Mouse (Mus musculus): ENCODE results near the gene H2-Ke6. TPM values are rescaled to one million over a fixed set of nuclear protein-coding genes. Genes with fewer than 3 reads are reported as not detected.
"Not testable (repeated sequence)": the region's sequence is repeated elsewhere in the genome, so short reads cannot be mapped to it uniquely, and the experiment has no call there.

H2-Ke6 gene
- polyA plus RNA-seq, 1 experiment = 112 TPM

DNA sequence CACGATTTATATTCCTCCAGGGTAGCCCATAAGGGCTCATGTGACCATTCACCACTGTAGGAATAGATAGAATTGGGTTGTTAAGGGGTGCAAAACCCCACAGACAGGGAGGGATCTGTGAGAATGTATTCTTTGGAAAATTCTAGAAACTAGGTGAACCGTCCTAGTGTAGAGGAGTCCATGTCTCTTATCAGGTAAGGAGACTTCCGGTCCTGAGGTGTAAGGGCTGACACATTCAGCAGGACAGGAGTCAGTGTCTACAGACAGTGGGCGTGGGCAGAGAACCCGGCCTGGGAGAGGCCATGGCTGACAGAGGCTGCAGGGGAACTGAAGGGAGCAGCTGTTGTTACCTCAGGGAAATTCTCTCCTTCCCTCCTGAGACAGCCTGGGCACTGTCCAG is 29.2 kb downstream of the H2-Ke6 start:
- DNase-seq (ENCODE audit: low spot score) = not testable (repeated sequence)

DNA sequence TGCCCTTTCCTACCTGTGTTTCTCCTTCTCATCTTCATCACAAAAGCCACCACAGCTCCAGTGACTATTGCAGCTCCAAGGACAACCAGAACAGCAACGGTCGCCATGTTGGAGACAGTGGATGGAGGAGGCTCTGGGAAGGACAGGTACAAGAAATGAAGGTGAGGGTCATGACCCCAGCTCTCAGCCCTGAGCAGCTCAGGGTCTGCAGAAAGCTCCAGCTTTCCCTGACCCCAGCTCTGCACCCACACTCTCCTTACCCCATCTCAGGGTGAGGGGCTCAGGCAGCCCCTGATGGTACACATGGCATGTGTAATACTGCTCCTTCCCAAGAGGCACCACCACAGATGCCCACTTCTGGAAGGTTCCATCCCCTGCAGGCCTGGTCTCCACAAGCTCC is 30.8 kb downstream of the H2-Ke6 start:
- DNase-seq (ENCODE audit: low spot score) = not testable (repeated sequence)

DNA sequence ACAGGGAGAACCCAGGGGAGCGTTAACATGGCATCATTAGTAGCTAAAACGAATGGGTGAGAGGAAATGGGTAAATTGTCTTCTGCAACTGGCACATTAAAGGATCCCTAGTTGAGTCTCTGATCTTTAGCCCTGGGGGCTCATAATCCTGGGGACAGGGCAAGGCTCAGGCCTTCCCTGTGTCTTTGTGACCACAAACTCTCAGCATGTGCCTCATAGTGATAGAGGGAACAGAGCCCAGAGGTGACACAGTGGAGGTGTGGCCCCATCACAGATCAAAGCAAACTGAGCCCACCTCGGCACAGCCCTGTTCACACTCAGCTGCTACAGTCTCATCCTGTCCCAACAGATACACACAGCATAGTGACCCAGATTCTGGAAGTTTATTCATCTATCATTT is 32.2 kb downstream of the H2-Ke6 start:
- DNase-seq (ENCODE audit: low spot score) = no peak

DNA sequence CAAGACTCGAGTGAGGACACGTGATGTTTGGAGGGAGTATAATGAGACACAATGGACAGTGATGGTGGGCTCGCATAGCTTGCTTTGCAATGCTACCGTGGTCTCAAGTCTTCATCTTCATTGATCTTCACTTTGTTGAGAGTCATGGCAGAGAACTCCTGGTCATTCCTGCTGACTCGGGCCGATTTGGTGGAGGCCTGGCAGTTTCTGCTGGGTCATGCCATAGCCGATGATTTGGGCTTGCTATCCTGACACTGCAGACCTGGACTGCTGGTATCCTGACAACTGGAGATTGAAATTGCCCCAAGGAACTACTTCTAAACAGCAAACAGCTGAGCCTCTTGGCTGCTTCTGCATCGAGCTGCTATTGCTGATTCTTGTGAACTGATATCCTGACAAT is 32.9 kb downstream of the H2-Ke6 start:
- DNase-seq (ENCODE audit: low spot score) = no peak

DNA sequence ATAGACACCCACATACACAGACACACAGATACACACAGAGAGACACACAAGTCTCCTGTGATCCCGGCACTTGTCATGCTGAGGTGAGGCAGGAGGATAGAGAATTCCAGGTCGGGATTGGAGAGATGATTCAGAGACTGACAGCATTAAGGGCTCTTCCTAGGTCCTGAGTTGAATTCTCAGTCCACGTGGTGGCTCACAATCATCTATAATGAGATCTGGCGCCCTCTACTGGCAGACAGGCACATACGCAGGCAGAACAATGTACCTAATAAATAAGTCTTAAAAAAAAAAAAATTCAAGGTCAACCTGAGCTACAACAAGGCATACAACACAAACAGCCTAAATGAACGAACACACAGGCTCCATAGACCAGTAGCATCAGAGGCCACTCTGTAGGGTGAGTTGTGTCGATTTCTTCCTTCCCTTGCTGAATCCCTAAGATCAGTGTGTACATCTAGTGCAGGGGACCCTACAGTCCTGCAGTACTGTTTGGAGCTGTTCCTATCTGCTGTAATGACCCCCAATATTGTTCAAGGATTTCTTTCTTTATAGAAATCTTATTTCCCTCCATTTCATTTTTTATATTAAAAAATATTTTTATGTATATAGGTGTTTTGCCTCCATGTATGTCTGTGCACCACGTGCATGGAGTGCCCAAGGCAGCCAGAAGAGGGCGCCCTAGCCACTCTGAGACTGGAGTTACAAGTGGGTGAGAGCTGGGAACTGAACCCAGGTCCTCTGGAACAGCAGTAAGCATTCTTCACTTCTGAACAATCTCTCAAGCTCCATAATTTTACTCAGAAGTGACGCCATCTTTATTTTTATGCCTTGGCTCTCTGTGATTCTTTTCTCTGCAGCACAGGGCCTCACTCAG is 35.8 kb downstream of the H2-Ke6 start:
- no peak for DNase-seq (ENCODE audit: low spot score)

DNA sequence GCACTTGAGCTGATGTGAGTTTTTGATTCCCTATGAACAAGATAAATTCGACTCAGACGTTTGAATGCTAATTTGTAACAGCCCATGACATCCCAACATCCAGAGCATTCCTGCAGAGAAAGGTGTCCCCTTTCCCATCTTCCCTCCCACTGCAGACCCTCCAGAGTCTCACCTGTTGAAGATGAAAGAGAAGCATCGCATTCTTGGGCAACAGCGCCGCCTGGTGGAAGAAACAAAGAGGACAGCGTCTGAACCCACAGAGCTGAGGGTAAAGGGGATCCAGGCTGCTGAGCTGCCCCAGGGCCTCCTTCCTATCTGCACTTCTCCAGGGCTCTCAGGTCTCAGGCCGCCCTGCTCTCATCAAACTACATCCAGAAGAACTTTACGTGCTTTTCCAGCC is 45.7 kb downstream of the H2-Ke6 start:
- not testable (repeated sequence) for DNase-seq (ENCODE audit: low spot score)

DNA sequence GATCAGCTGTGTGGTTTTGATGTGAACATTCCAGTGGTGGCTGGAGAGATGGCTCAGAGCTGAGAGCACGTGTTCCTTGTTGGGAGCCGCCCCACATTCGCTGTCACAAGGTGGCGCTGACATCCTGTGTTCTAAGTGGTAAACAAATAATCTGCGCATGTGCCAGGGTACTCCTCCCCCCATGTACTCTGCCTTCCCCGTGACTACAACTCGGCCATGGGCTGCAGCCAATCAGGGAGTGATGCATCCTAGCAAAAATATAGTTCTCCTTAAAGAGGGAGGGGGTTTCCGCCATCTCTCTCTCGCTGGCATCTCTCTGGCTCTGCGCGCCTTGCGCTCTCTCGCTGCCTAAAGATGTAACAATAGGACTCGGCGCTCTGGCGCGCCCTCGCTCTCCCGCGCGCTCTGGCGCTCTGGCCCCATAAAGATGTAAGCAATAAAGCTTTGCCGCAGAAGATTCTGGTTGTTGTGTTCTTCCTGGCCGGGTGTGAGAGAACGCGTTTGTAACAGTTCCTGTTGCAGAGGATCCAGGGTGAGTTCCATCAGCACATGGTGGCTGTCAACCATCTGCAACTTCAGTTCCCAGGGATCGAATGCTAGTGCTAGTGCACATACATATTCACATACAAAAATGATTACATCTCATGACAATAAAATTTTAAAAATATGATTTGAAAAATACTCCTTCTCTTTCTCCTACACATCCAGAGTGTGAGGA is 46.5 kb downstream of the H2-Ke6 start:
- not testable (repeated sequence) for DNase-seq (ENCODE audit: low spot score)

DNA sequence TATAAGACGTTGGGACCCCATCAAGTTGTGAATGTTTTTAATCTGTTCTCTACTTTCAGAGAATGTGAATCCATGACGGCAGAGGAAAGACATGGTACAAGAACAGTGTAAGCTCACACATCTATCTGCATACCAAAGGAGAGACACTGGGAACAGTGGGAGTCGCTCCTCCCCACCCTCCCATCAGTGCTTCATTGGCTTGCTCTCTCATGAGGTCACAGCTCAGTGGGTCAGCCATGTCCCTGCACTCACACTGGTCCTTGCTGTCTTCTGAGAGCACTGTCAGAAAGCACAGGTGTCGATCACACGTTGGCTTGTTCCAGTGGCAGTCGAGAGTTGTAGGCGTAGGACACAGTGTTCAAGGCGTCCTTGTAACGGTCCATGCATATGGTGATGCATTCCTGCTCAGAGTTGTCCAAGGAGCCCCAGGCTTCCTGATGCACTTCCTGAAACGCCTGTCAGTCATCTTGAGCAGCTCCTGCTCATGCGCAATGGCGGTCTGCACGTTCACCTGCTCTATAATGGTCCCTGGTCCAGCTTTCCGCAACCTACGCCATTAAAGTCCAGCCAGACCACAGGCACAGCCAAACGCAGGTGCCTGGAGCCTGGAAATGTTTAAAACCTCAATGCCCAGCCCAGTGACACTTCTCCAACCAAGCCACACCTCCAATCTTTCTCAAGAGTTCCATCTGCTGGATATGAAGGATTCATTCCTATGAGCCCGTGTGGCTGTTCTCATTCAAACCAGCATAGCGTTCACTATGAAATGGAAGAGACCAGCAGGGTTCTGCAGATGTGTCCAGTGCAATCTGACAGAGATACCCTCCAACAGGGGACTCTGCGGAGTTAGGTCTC is 47.5 kb downstream of the H2-Ke6 start:
- no peak for DNase-seq (ENCODE audit: low spot score)

DNA sequence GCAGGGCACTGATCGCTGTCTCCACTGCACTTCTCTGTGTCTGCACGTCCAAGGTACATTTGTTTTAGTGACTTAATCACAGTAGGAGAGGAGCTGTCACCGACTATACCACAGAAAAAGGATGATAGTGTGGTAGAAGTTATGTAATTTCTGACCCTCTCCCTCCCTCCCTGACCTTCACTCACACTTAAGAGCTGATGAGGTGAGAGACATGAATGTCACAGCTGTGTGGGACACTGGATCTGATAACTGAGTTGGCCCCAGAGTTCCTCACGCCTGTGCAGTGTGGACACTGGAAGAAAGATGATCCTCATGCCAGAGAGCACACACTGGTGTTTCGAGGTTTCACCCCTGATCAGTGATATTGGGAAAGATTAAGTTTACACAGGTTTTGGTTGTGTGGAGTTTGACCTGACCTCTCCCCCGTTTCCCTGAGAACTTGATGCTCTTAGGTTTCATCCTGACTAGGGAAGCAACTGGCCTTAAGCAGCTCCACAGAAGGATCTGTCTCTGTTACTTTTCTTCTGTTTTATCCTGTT is 48.3 kb downstream of the H2-Ke6 start:
- DNase-seq (ENCODE audit: low spot score) = no peak

DNA sequence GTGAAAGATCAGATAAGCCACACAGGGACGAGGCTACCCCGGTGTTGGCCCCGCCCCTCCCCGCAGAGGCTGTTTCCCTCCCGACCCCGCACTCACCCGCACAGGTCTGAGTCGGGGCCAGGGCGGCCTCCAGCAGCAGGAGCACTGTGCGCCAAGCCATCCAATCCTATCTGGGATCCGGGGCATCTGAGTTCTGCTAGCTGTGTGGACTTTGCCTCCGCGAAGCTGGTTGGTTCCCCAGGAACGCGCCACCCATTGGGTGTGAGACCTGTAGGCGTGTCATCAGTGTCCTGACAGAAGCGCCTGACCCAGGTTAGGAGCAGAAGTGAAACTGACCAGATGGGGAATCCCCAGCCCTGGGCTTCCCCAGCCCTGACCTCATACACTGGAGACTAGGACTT is 49.2 kb downstream of the H2-Ke6 start:
- no peak for DNase-seq (ENCODE audit: low spot score)

DNA sequence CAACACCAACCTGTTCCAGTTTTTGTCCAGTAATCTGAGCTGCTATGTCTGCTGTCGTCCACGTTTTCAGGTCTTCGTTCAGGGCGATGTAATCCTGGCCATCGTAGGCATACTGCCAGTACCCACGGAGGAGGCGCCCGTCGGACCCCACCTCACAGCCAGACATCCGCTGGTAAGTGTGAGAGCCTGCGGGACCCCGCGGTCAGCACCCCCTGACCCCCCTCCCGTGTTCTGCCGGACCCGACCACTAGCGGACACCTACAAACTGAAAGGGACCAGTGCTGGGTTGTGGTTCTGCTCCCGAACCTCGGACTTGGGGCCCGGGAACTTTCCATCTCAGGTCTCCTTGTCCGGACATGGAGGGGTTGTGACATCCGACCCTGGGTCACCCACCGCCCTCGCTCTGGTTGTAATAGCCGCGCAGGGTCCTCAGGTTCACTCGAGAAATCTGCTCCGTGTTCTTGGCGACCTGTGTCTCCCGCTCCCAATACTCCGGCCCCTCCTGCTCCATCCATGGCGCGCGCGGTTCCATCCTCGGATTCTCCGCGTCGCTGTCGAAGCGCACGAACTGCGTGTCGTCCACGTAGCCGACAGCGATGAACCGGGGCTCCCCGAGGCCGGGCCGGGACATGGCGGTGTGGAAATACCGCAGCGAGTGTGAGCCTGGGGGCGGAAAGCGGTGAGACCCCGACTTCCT is 49.9 kb downstream of the H2-Ke6 start:
- no peak for DNase-seq (ENCODE audit: low spot score)

Other genes starting within 250 kb of the H2-Ke6 start
- 7.7 and 11.3 TPM in 2 replicates for gene Angptl4, start 246.2 kb downstream of the H2-Ke6 start, polyA plus RNA-seq (2012; rRNA removed)
- 65.6 and 79.0 TPM in 2 replicates for gene Kank3, start 217.5 kb downstream of the H2-Ke6 start, polyA plus RNA-seq (2012; rRNA removed)
- 1,557 and 1,878 TPM in 2 replicates for gene Rps28, start 203.5 kb downstream of the H2-Ke6 start, polyA plus RNA-seq (2012; rRNA removed)
- gene Ndufa7, start 203.5 kb downstream of the H2-Ke6 start, polyA plus RNA-seq (2012; rRNA removed) = 307 and 382 TPM in 2 replicates
- gene Cd320, start 185.0 kb downstream of the H2-Ke6 start, polyA plus RNA-seq (2012; rRNA removed) = 21.4 and 21.5 TPM in 2 replicates
- gene Gm7029, start 154.2 kb downstream of the H2-Ke6 start, polyA plus RNA-seq (2012; rRNA removed) = not detected in 2 replicates
- gene Kifc1, start 137.4 kb downstream of the H2-Ke6 start, polyA plus RNA-seq (2012; rRNA removed) = 2.2 and 3.3 TPM in 2 replicates
- gene Platr17, start 122.9 kb downstream of the H2-Ke6 start, polyA plus RNA-seq (2012; rRNA removed) = 0.14 and 0.15 TPM in 2 replicates
- 28.1 and 31.0 TPM in 2 replicates for gene Daxx, start 118.6 kb downstream of the H2-Ke6 start, polyA plus RNA-seq (2012; rRNA removed)
- gene Tapbp, start 112.2 kb downstream of the H2-Ke6 start, polyA plus RNA-seq (2012; rRNA removed) = 84.7 and 122 TPM in 2 replicates
- 20.1 and 23.1 TPM in 2 replicates for gene Zbtb22, start 112.2 kb downstream of the H2-Ke6 start, polyA plus RNA-seq (2012; rRNA removed)
- gene Rgl2, start 98.5 kb downstream of the H2-Ke6 start, polyA plus RNA-seq (2012; rRNA removed) = 132 and 164 TPM in 2 replicates
- 86.5 and 87.2 TPM in 2 replicates for gene Pfdn6, start 87.7 kb downstream of the H2-Ke6 start, polyA plus RNA-seq (2012; rRNA removed)
- gene Wdr46, start 87.4 kb downstream of the H2-Ke6 start, polyA plus RNA-seq (2012; rRNA removed) = 15.8 and 17.2 TPM in 2 replicates
- gene B3galt4, start 76.6 kb downstream of the H2-Ke6 start, polyA plus RNA-seq (2012; rRNA removed) = 7.7 TPM in 2 replicates
- 39.3 and 39.7 TPM in 2 replicates for gene Vps52, start 72.2 kb downstream of the H2-Ke6 start, polyA plus RNA-seq (2012; rRNA removed)
- gene Rps18, start 72.1 kb downstream of the H2-Ke6 start, polyA plus RNA-seq (2012; rRNA removed) = 1,060 and 1,160 TPM in 2 replicates
- gene H2-K1, start 27.7 kb downstream of the H2-Ke6 start, polyA plus RNA-seq (2012; rRNA removed) = 987 and 1,071 TPM in 2 replicates
- 46.1 and 76.8 TPM in 2 replicates for gene Ring1, start 3.4 kb downstream of the H2-Ke6 start, polyA plus RNA-seq (2012; rRNA removed)
- gene Slc39a7, start 3.6 kb upstream of the H2-Ke6 start, polyA plus RNA-seq (2012; rRNA removed) = 106 and 110 TPM in 2 replicates
- 47.7 and 53.1 TPM in 2 replicates for gene Rxrb, start 3.8 kb upstream of the H2-Ke6 start, polyA plus RNA-seq (2012; rRNA removed)
- gene Col11a2, start 11.4 kb upstream of the H2-Ke6 start, polyA plus RNA-seq (2012; rRNA removed) = 0.99 and 1.8 TPM in 2 replicates
- gene H2-Oa, start 64.3 kb upstream of the H2-Ke6 start, polyA plus RNA-seq (2012; rRNA removed) = 1.7 and 2.1 TPM in 2 replicates
- gene H2-DMa, start 91.5 kb upstream of the H2-Ke6 start, polyA plus RNA-seq (2012; rRNA removed) = 30.0 and 31.9 TPM in 2 replicates
- gene Brd2, start 94.6 kb upstream of the H2-Ke6 start, polyA plus RNA-seq (2012; rRNA removed) = 135 and 154 TPM in 2 replicates
- gene H2-DMb2, start 115.2 kb upstream of the H2-Ke6 start, polyA plus RNA-seq (2012; rRNA removed) = 4.1 and 4.9 TPM in 2 replicates
- gene H2-DMb1, start 125.0 kb upstream of the H2-Ke6 start, polyA plus RNA-seq (2012; rRNA removed) = 22.4 and 22.8 TPM in 2 replicates
- 29.5 and 40.1 TPM in 2 replicates for gene Tap1, start 159.5 kb upstream of the H2-Ke6 start, polyA plus RNA-seq (2012; rRNA removed)
- 34.7 and 37.4 TPM in 2 replicates for gene Psmb9, start 159.7 kb upstream of the H2-Ke6 start, polyA plus RNA-seq (2012; rRNA removed)
- 81.2 and 88.3 TPM in 2 replicates for gene Psmb8, start 169.7 kb upstream of the H2-Ke6 start, polyA plus RNA-seq (2012; rRNA removed)
- 37.9 and 42.4 TPM in 2 replicates for gene Tap2, start 175.5 kb upstream of the H2-Ke6 start, polyA plus RNA-seq (2012; rRNA removed)
- gene H2-Ob, start 210.8 kb upstream of the H2-Ke6 start, polyA plus RNA-seq (2012; rRNA removed) = 2.7 and 5.0 TPM in 2 replicates
- gene H2-Ab1, start 229.6 kb upstream of the H2-Ke6 start, polyA plus RNA-seq (2012; rRNA removed) = 251 and 267 TPM in 2 replicates

All from urinary bladder, adult 2 months (tissue).